Mouse (Mus musculus) intestine, embryonic 16.5 days (tissue): ENCODE measurements around the gene Plcb2. TPM values are rescaled to one million over a fixed set of nuclear protein-coding genes. Genes with fewer than 3 reads are reported as not detected.
A peak's percentile ranks its signal among the peaks of the same experiment; 100 is the strongest.

Experiments used
- ATAC-seq: fragments of 200-750 bp; cut with Nextera tagmentation; 2 replicates; pipeline ENCODE4 v1.8.0; 2017; ENCODE audit warnings: moderate TSS enrichment, moderate library complexity
- H3K27ac ChIP-seq: fragments of 300-500 bp; sonication (generic); 2 replicates; pipeline ENCODE4 v1.5.1; 2014; ENCODE audit warnings: mild to moderate bottlenecking, low read length
- H3K27me3 ChIP-seq: fragments of 300-500 bp; sonication (generic); replicated peaks from 2 replicates; pipeline ENCODE4 v1.6.1; 2014; ENCODE audit warnings: low read length, control low read depth, mixed read lengths; ENCODE audit not compliant: control insufficient read depth, insufficient read depth
- H3K36me3 ChIP-seq: fragments of 300-500 bp; sonication (generic); 2 replicates; pipeline ENCODE4 v1.6.1; 2014; ENCODE audit warnings: low read length, control low read depth; ENCODE audit not compliant: control insufficient read depth, insufficient read depth
- H3K4me1 ChIP-seq: fragments of 300-500 bp; sonication (generic); 2 replicates; pipeline ENCODE4 v1.6.1; 2014; ENCODE audit warnings: low read length, control low read depth, mixed read lengths; ENCODE audit not compliant: control insufficient read depth, insufficient read depth
- H3K4me2 ChIP-seq: fragments of 300-500 bp; sonication (generic); 2 replicates; pipeline ENCODE4 v1.6.1; 2014; ENCODE audit warnings: low read depth, low read length, control low read depth
- H3K4me3 ChIP-seq: fragments of 300-500 bp; sonication (generic); 2 replicates; pipeline ENCODE4 v1.5.1; 2014; ENCODE audit warnings: mild to moderate bottlenecking, low read length
- H3K9ac ChIP-seq: fragments of 300-500 bp; sonication (generic); 2 replicates; pipeline ENCODE4 v1.6.1; 2014; ENCODE audit warnings: low read depth, low read length
- H3K9me3 ChIP-seq: fragments of 300-500 bp; sonication (generic); 2 replicates; pipeline ENCODE4 v1.6.1; 2016; ENCODE audit warnings: low read length, control low read depth; ENCODE audit not compliant: control insufficient read depth
- WGBS: fragments of 180-500 bp; shearing (Covaris S2); extraction: QIAGEN DNeasy Blood & Tissue Kit; methylation state at CpG from one replicate; pipeline ENCODE4 v1.1.7; 2014; 5-methylcytosine and 5-hydroxymethylcytosine counted together
- polyA plus RNA-seq: library from polyadenylated mRNA; unstranded; fragments of >200 nt; fragmentation: Nextera tagmentation; extraction: Ambion mirVana; gene quantifications from 2 replicates; pipeline ENCODE4 v1.2.1, GENCODE M21; 2015

Gene Plcb2
- polyA plus RNA-seq, 1 experiment from 2014 or later: 0.99 TPM

GRCm38 (mm10) chr2:118744621-118745020 lies 16.4 kb upstream of the Plcb2 start:
- Histone ChIP-seq H3K9ac (no peak overlapping the region; the same call in 1 of the 2 replicates), H3K4me3 (no peak overlapping the region)
- WGBS: 19% methylated on average over 7 of the region's 7 CpGs

GRCm38 (mm10) chr2:118743261-118743943 lies 15.2 kb upstream of the Plcb2 start:
- Histone ChIP-seq H3K27ac (no peak overlapping the region), H3K9me3 (no peaks in the 10 kb centered on the region), H3K4me3 (no peak overlapping the region), H3K4me2 (no peak overlapping the region), H3K9ac (no peak overlapping the region), H3K27me3 (peaks cover 8% of the 10 kb centered on the region; the same call in 1 of the 2 replicates), H3K36me3 (no peaks in the 10 kb centered on the region), H3K4me1 (peaks cover 16% of the 10 kb centered on the region)
- ATAC-seq: no peak
- 27% methylated on average over 8 of the region's 8 CpGs for WGBS

More at GRCm38 (mm10) chr2:118744621-118745020, 16.4 kb upstream of the Plcb2 start:
- H3K4me1 ChIP-seq: peaks cover 16% of the 10 kb centered on the region
- no peak overlapping the region for H3K27ac ChIP-seq
- H3K4me2 ChIP-seq: 0 out of 2 replicates have a peak overlapping the region, but pooled peaks have one; percentile 96
- H3K9me3 ChIP-seq: no peaks in the 10 kb centered on the region
- peaks cover 8% of the 10 kb centered on the region; the same call in 1 of the 2 replicates for H3K27me3 ChIP-seq
- H3K36me3 ChIP-seq: 0 out of 2 replicates have a peak, but pooled peaks cover 4% of the 10 kb centered on the region
- ATAC-seq: no peak

- ATAC-seq: no peak
- Histone ChIP-seq H3K27ac (no peak overlapping the region), H3K36me3 (no peaks in the 10 kb centered on the region), H3K9ac (no peak overlapping the region), H3K27me3 (peaks cover 8% of the 10 kb centered on the region; the same call in 1 of the 2 replicates), H3K4me2 (no peak overlapping the region), H3K9me3 (no peaks in the 10 kb centered on the region), H3K4me1 (peaks cover 7% of the 10 kb centered on the region; the same call in 1 of the 2 replicates), H3K4me3 (no peak overlapping the region)
- 61% methylated on average over 9 of the region's 9 CpGs for WGBS
Observed at GRCm38 (mm10) chr2:118741183-118741582, 12.9 kb upstream of the Plcb2 start.

GRCm38 (mm10) chr2:118740341-118740740 lies 12.1 kb upstream of the Plcb2 start:
- Histone ChIP-seq H3K27ac (no peak overlapping the region), H3K36me3 (no peaks in the 10 kb centered on the region), H3K4me2 (no peak overlapping the region), H3K4me1 (peaks cover 7% of the 10 kb centered on the region; the same call in 1 of the 2 replicates), H3K9me3 (no peaks in the 10 kb centered on the region), H3K27me3 (peaks cover 8% of the 10 kb centered on the region; the same call in 1 of the 2 replicates), H3K9ac (no peak overlapping the region), H3K4me3 (no peak overlapping the region)
- WGBS: 59% methylated on average over 3 of the region's 3 CpGs
- no peak for ATAC-seq

GRCm38 (mm10) chr2:118733341-118733740 lies 5.1 kb upstream of the Plcb2 start:
- WGBS: 57% methylated on average over 5 of the region's 5 CpGs
- no peaks in the 10 kb centered on the region for H3K9me3 ChIP-seq
- no peak overlapping the region for H3K4me2 ChIP-seq
- peaks cover 8% of the 10 kb centered on the region for H3K4me1 ChIP-seq
- no peak for ATAC-seq
- H3K27ac ChIP-seq: no peak overlapping the region
- H3K36me3 ChIP-seq: no peaks in the 10 kb centered on the region
- no peak overlapping the region for H3K4me3 ChIP-seq
- peaks cover 4% of the 10 kb centered on the region; the same call in 1 of the 2 replicates for H3K27me3 ChIP-seq
- H3K9ac ChIP-seq: no peak overlapping the region

GRCm38 (mm10) chr2:118731981-118732380 lies 3.7 kb upstream of the Plcb2 start:
- Histone ChIP-seq H3K4me1 (peaks cover 13% of the 10 kb centered on the region), H3K4me3 (no peak overlapping the region), H3K27me3 (peaks cover 4% of the 10 kb centered on the region; the same call in 1 of the 2 replicates), H3K9me3 (no peaks in the 10 kb centered on the region), H3K9ac (no peak overlapping the region), H3K27ac (no peak overlapping the region), H3K4me2 (no peak overlapping the region), H3K36me3 (no peaks in the 10 kb centered on the region)
- ATAC-seq: no peak
- WGBS: 81% methylated on average over 5 of the region's 5 CpGs

GRCm38 (mm10) chr2:118730622-118730915 lies 2.3 kb upstream of the Plcb2 start:
- Histone ChIP-seq H3K4me1 (peaks cover 15% of the 10 kb centered on the region), H3K9ac (no peak overlapping the region), H3K36me3 (no peaks in the 10 kb centered on the region), H3K4me2 (no peak overlapping the region), H3K27ac (no peak overlapping the region), H3K4me3 (no peak overlapping the region), H3K9me3 (no peaks in the 10 kb centered on the region), H3K27me3 (peaks cover 4% of the 10 kb centered on the region; the same call in 1 of the 2 replicates)
- ATAC-seq: peak; percentile 55
- WGBS: 19% methylated on average over 3 of the region's 3 CpGs

- Histone ChIP-seq H3K4me1 (peaks cover 15% of the 10 kb centered on the region), H3K27me3 (peaks cover 4% of the 10 kb centered on the region; the same call in 1 of the 2 replicates), H3K4me3 (no peak overlapping the region), H3K27ac (no peak overlapping the region), H3K9ac (no peak overlapping the region), H3K36me3 (no peaks in the 10 kb centered on the region), H3K9me3 (no peaks in the 10 kb centered on the region), H3K4me2 (no peak overlapping the region)
- WGBS: 25% methylated on average over 8 of the region's 8 CpGs
- ATAC-seq: no peak
Observed at GRCm38 (mm10) chr2:118729816-118730621, 1.8 kb upstream of the Plcb2 start.

GRCm38 (mm10) chr2:118729194-118729593 lies 956 bp upstream of the Plcb2 start:
- no peaks in the 10 kb centered on the region for H3K9me3 ChIP-seq
- peaks cover 15% of the 10 kb centered on the region for H3K4me1 ChIP-seq
- H3K4me3 ChIP-seq: no peak overlapping the region
- peaks cover 4% of the 10 kb centered on the region; the same call in 1 of the 2 replicates for H3K27me3 ChIP-seq
- peak overlapping the region; percentile 74 for H3K27ac ChIP-seq
- no peak for ATAC-seq
- H3K4me2 ChIP-seq: no peak overlapping the region
- 44% methylated on average over 4 of the region's 4 CpGs for WGBS
- no peak overlapping the region for H3K9ac ChIP-seq
- no peaks in the 10 kb centered on the region for H3K36me3 ChIP-seq
